Mouse (Mus musculus) embryonic facial prominence, embryonic 12.5 days (tissue): ENCODE results near the gene Tmem19. TPM values are rescaled to one million over a fixed set of nuclear protein-coding genes. Genes with fewer than 3 reads are reported as not detected.
"Not testable (repeated sequence)": the region's sequence is repeated elsewhere in the genome, so short reads cannot be mapped to it uniquely, and the experiment has no call there.

Experiments used
- ATAC-seq: fragments of 200-750 bp; cut with Nextera tagmentation; 2 replicates; pipeline ENCODE4 v1.8.0; 2017; ENCODE audit not compliant: insufficient number of reproducible peaks, insufficient read depth, low FRiP score, low TSS enrichment
- H3K27ac ChIP-seq: fragments of 300-500 bp; sonication (generic); 2 replicates; pipeline ENCODE4 v1.5.1; 2016; ENCODE audit warnings: mild to moderate bottlenecking
- H3K27me3 ChIP-seq: fragments of 300-500 bp; sonication (generic); 2 replicates; pipeline ENCODE4 v1.6.1; 2016; ENCODE audit warnings: mild to moderate bottlenecking, moderate library complexity
- H3K36me3 ChIP-seq: fragments of 300-500 bp; sonication (generic); 2 replicates; pipeline ENCODE4 v1.6.1; 2016; ENCODE audit warnings: mild to moderate bottlenecking
- H3K4me1 ChIP-seq: fragments of 300-500 bp; sonication (generic); 2 replicates; pipeline ENCODE4 v1.6.1; 2016
- H3K4me2 ChIP-seq: fragments of 300-500 bp; sonication (generic); replicated peaks from 2 replicates; pipeline ENCODE4 v1.6.1; 2016; ENCODE audit warnings: mild to moderate bottlenecking, moderate library complexity
- H3K4me3 ChIP-seq: fragments of 300-500 bp; sonication (generic); 2 replicates; pipeline ENCODE4 v1.5.1; 2016; ENCODE audit warnings: mild to moderate bottlenecking
- H3K9ac ChIP-seq: fragments of 300-500 bp; sonication (generic); 2 replicates; pipeline ENCODE4 v1.6.1; 2016; ENCODE audit warnings: mild to moderate bottlenecking, moderate library complexity
- H3K9me3 ChIP-seq: fragments of 300-500 bp; sonication (generic); 2 replicates; pipeline ENCODE4 v1.6.1; 2016; ENCODE audit warnings: mild to moderate bottlenecking, moderate library complexity
- WGBS: fragments of 180-500 bp; shearing (Covaris S2); methylation state at CpG from one replicate; pipeline ENCODE4 v1.1.7; 2016; 5-methylcytosine and 5-hydroxymethylcytosine counted together
- polyA plus RNA-seq: library from polyadenylated mRNA; unstranded; fragments of >200 nt; fragmentation: Nextera tagmentation; extraction: Ambion mirVana; gene quantifications from 2 replicates; pipeline ENCODE4 v1.2.1, GENCODE M21; 2016

Gene Tmem19
- polyA plus RNA-seq, 1 experiment from 2014 or later = 29.1 TPM

- Histone ChIP-seq H3K4me1 (no peaks in the 10 kb centered on the region), H3K27ac (no peak overlapping the region), H3K36me3 (peaks cover 25% of the 10 kb centered on the region), H3K9me3 (no peaks in the 10 kb centered on the region), H3K4me3 (no peak overlapping the region), H3K9ac (no peak overlapping the region), H3K4me2 (no peak overlapping the region), H3K27me3 (no peaks in the 10 kb centered on the region)
- 86% methylated on average over 4 of the region's 4 CpGs for WGBS
- ATAC-seq = no peak
These were observed 19.4 kb downstream of the Tmem19 start for GRCm38 (mm10) chr10:115342771-115343425.

GRCm38 (mm10) chr10:115339820-115340328 lies 22.4 kb downstream of the Tmem19 start:
- Histone ChIP-seq H3K4me3 (no peak overlapping the region), H3K9ac (no peak overlapping the region), H3K27ac (no peak overlapping the region), H3K36me3 (peaks cover 17% of the 10 kb centered on the region; the same call in 1 of the 2 replicates), H3K27me3 (no peaks in the 10 kb centered on the region), H3K4me1 (no peaks in the 10 kb centered on the region), H3K4me2 (no peak overlapping the region), H3K9me3 (no peaks in the 10 kb centered on the region)
- ATAC-seq = no peak
- WGBS = 94% methylated on average over 7 of the region's 7 CpGs

- WGBS = 81% methylated on average over 4 of the region's 4 CpGs
- Histone ChIP-seq H3K9ac (no peak overlapping the region), H3K4me3 (no peak overlapping the region), H3K4me1 (no peaks in the 10 kb centered on the region), H3K9me3 (no peaks in the 10 kb centered on the region), H3K4me2 (no peak overlapping the region), H3K36me3 (peaks cover 9% of the 10 kb centered on the region; the same call in 1 of the 2 replicates), H3K27me3 (no peaks in the 10 kb centered on the region), H3K27ac (no peak overlapping the region)
- no peak for ATAC-seq
These were observed 25.4 kb downstream of the Tmem19 start for GRCm38 (mm10) chr10:115336901-115337300.

GRCm38 (mm10) chr10:115333528-115333927 lies 28.8 kb downstream of the Tmem19 start:
- no peak for ATAC-seq
- Histone ChIP-seq H3K27ac (no peak overlapping the region), H3K36me3 (no peaks in the 10 kb centered on the region), H3K9ac (no peak overlapping the region), H3K4me2 (no peak overlapping the region), H3K9me3 (no peaks in the 10 kb centered on the region), H3K4me3 (no peak overlapping the region), H3K4me1 (no peaks in the 10 kb centered on the region), H3K27me3 (no peaks in the 10 kb centered on the region)
- WGBS = 81% methylated on average over 9 of the region's 9 CpGs

- no peak for ATAC-seq
- Histone ChIP-seq H3K4me2 (no peak overlapping the region), H3K9me3 (no peaks in the 10 kb centered on the region), H3K9ac (no peak overlapping the region), H3K27me3 (no peaks in the 10 kb centered on the region), H3K36me3 (no peaks in the 10 kb centered on the region), H3K27ac (no peak overlapping the region), H3K4me1 (no peaks in the 10 kb centered on the region), H3K4me3 (no peak overlapping the region)
- WGBS = 80% methylated on average over 4 of the region's 4 CpGs
These were observed 29.3 kb downstream of the Tmem19 start for GRCm38 (mm10) chr10:115332997-115333396.

GRCm38 (mm10) chr10:115332420-115332952 lies 29.8 kb downstream of the Tmem19 start:
- H3K4me1 ChIP-seq = no peaks in the 10 kb centered on the region
- WGBS = 80% methylated on average over 8 of the region's 8 CpGs
- no peak overlapping the region for H3K27ac ChIP-seq
- no peak overlapping the region for H3K4me3 ChIP-seq
- no peaks in the 10 kb centered on the region for H3K27me3 ChIP-seq
- H3K9me3 ChIP-seq = no peaks in the 10 kb centered on the region
- no peak overlapping the region for H3K4me2 ChIP-seq
- no peak overlapping the region for H3K9ac ChIP-seq
- no peak for ATAC-seq
- no peaks in the 10 kb centered on the region for H3K36me3 ChIP-seq

GRCm38 (mm10) chr10:115329010-115329530 lies 33.2 kb downstream of the Tmem19 start:
- 78% methylated on average over 3 of the region's 3 CpGs for WGBS
- no peaks in the 10 kb centered on the region for H3K36me3 ChIP-seq
- no peaks in the 10 kb centered on the region for H3K4me1 ChIP-seq
- no peak overlapping the region for H3K27ac ChIP-seq
- no peaks in the 10 kb centered on the region for H3K9me3 ChIP-seq
- no peak overlapping the region for H3K9ac ChIP-seq
- ATAC-seq = no peak
- H3K4me3 ChIP-seq = no peak overlapping the region
- no peaks in the 10 kb centered on the region for H3K27me3 ChIP-seq
- no peak overlapping the region for H3K4me2 ChIP-seq

- no peak overlapping the region for H3K27ac ChIP-seq
- no peak overlapping the region for H3K4me2 ChIP-seq
- 70% methylated on average over 6 of the region's 6 CpGs for WGBS
- no peak overlapping the region for H3K4me3 ChIP-seq
- H3K4me1 ChIP-seq = no peaks in the 10 kb centered on the region
- no peaks in the 10 kb centered on the region for H3K9me3 ChIP-seq
- H3K36me3 ChIP-seq = no peaks in the 10 kb centered on the region
- no peak overlapping the region for H3K9ac ChIP-seq
- no peaks in the 10 kb centered on the region for H3K27me3 ChIP-seq
- no peak for ATAC-seq
These were observed 33.8 kb downstream of the Tmem19 start for GRCm38 (mm10) chr10:115328514-115328913.

- H3K4me2 ChIP-seq = no peak overlapping the region
- H3K4me3 ChIP-seq = no peak overlapping the region
- no peak overlapping the region for H3K9ac ChIP-seq
- H3K4me1 ChIP-seq = no peaks in the 10 kb centered on the region
- WGBS = 13% methylated on average over 6 of the region's 6 CpGs
- no peaks in the 10 kb centered on the region for H3K27me3 ChIP-seq
- no peak overlapping the region for H3K27ac ChIP-seq
- no peaks in the 10 kb centered on the region for H3K9me3 ChIP-seq
- no peak for ATAC-seq
- no peaks in the 10 kb centered on the region for H3K36me3 ChIP-seq
These were observed 39.0 kb downstream of the Tmem19 start for GRCm38 (mm10) chr10:115323295-115323694.

- H3K4me2 ChIP-seq = no peak overlapping the region
- H3K27ac ChIP-seq = no peak overlapping the region
- no peaks in the 10 kb centered on the region for H3K36me3 ChIP-seq
- no peaks in the 10 kb centered on the region for H3K9me3 ChIP-seq
- 0 out of 2 replicates have a peak, but pooled peaks cover under 1% of the 10 kb centered on the region for H3K4me1 ChIP-seq
- H3K27me3 ChIP-seq = no peaks in the 10 kb centered on the region
- no peak overlapping the region for H3K9ac ChIP-seq
- no peak for ATAC-seq
- H3K4me3 ChIP-seq = no peak overlapping the region
- 74% methylated on average over 5 of the region's 5 CpGs for WGBS
These were observed 40.8 kb downstream of the Tmem19 start for GRCm38 (mm10) chr10:115321317-115322035.

- H3K9ac ChIP-seq, ATAC-seq, H3K36me3 ChIP-seq, H3K27ac ChIP-seq, H3K9me3 ChIP-seq, H3K4me2 ChIP-seq, H3K4me3 ChIP-seq, H3K27me3 ChIP-seq: not testable (repeated sequence)
- WGBS = 61% methylated on average over 3 of the region's 3 CpGs
- H3K4me1 ChIP-seq = peaks cover 11% of the 10 kb centered on the region
These were observed 43.9 kb downstream of the Tmem19 start for GRCm38 (mm10) chr10:115318388-115318787.

- no peak overlapping the region; the same call in 1 of the 2 replicates for H3K9ac ChIP-seq
- H3K36me3 ChIP-seq = no peaks in the 10 kb centered on the region
- H3K4me3 ChIP-seq = peak overlapping the region; percentile 72
- peaks cover 23% of the 10 kb centered on the region for H3K4me1 ChIP-seq
- H3K27me3 ChIP-seq = no peaks in the 10 kb centered on the region
- peak overlapping the region; percentile 77 for H3K4me2 ChIP-seq
- H3K27ac ChIP-seq = no peak overlapping the region
- ATAC-seq = no peak
- H3K9me3 ChIP-seq = no peaks in the 10 kb centered on the region
- WGBS = 62% methylated on average over 11 of the region's 11 CpGs
These were observed 46.0 kb downstream of the Tmem19 start for GRCm38 (mm10) chr10:115316313-115316712.
